Mouse (Mus musculus): ENCODE results near the gene Rpp38. TPM values are rescaled to one million over a fixed set of nuclear protein-coding genes. Genes with fewer than 3 reads are reported as not detected.
A peak's percentile ranks its signal among the peaks of the same experiment; 100 is the strongest.

Rpp38 gene
- polyA plus RNA-seq, 1 experiment from 2014 or later = 25.6 TPM

GRCm38 (mm10) chr2:3305426-3306025 is 26.9 kb downstream of the Rpp38 start:
- Histone ChIP-seq H3K4me1 (ENCODE audit: control insufficient read depth, insufficient read depth, low read length) (no peaks in the 10 kb centered on the region), H3K4me2 (no peak overlapping the region), H3K27me3 (ENCODE audit: control insufficient read depth, insufficient read depth, low read length) (no peaks in the 10 kb centered on the region), H3K9ac (ENCODE audit: low read length) (no peak overlapping the region), H3K36me3 (ENCODE audit: control insufficient read depth, insufficient read depth, low read length) (peaks cover 3% of the 10 kb centered on the region; the same call in 1 of the 2 replicates), H3K9me3 (ENCODE audit: control insufficient read depth, low read length) (no peaks in the 10 kb centered on the region), H3K27ac (ENCODE audit: low read depth, low read length) (no peak overlapping the region), H3K4me3 (ENCODE audit: low read depth, low read length) (no peak overlapping the region)
- DNase-seq (ENCODE audit: low spot score, missing footprints) (no peak), ATAC-seq (ENCODE audit: low FRiP score) (no peak)
- 89% methylated on average over 3 of the region's 3 CpGs for WGBS

DNA sequence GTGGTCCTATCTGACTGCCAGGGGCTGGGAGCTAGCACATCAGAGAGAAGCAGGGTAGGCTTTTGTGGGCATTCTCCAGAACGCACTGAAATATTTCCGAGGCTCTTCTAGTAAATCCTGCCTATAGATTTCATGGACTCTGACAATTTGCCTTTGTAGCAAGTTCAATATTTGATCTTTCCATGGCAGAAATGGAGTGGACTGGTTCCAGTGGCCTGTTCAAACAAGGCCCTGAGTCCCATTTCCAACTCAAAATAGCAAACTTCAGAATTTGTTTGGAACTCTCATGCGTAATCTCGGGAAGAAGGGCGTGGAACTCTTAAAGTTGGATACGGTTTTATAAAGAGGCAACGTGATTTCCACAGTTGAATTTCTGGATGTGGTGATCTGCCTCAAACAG is 36.6 kb downstream of the Rpp38 start:
- no peak overlapping the region for H3K4me3 ChIP-seq (ENCODE audit: low read depth, low read length)
- H3K27ac ChIP-seq (ENCODE audit: low read depth, low read length) = no peak overlapping the region
- 93% methylated on average over 7 of the region's 7 CpGs for WGBS
- no peak for ATAC-seq (ENCODE audit: low FRiP score)
- no peaks in the 10 kb centered on the region for H3K9me3 ChIP-seq (ENCODE audit: control insufficient read depth, low read length)
- DNase-seq (ENCODE audit: low spot score, missing footprints) = no peak
- no peak overlapping the region for H3K9ac ChIP-seq (ENCODE audit: low read length)
- no peaks in the 10 kb centered on the region for H3K36me3 ChIP-seq (ENCODE audit: control insufficient read depth, insufficient read depth, low read length)
- no peak overlapping the region for H3K4me2 ChIP-seq
- H3K27me3 ChIP-seq (ENCODE audit: control insufficient read depth, insufficient read depth, low read length) = no peaks in the 10 kb centered on the region
- H3K4me1 ChIP-seq (ENCODE audit: control insufficient read depth, insufficient read depth, low read length) = no peaks in the 10 kb centered on the region

- 88% methylated on average over 1 of the region's 1 CpGs for WGBS
- Histone ChIP-seq H3K27me3 (ENCODE audit: control insufficient read depth, insufficient read depth, low read length) (no peaks in the 10 kb centered on the region), H3K9ac (ENCODE audit: low read length) (no peak overlapping the region), H3K4me3 (ENCODE audit: low read depth, low read length) (no peak overlapping the region), H3K9me3 (ENCODE audit: control insufficient read depth, low read length) (no peaks in the 10 kb centered on the region), H3K4me2 (no peak overlapping the region), H3K27ac (ENCODE audit: low read depth, low read length) (no peak overlapping the region), H3K36me3 (ENCODE audit: control insufficient read depth, insufficient read depth, low read length) (no peaks in the 10 kb centered on the region), H3K4me1 (ENCODE audit: control insufficient read depth, insufficient read depth, low read length) (no peaks in the 10 kb centered on the region)
- ATAC-seq (ENCODE audit: low FRiP score) = no peak
- DNase-seq (ENCODE audit: low spot score, missing footprints) = no peak
These were observed 40.3 kb downstream of the Rpp38 start for GRCm38 (mm10) chr2:3292170-3292569.

DNA sequence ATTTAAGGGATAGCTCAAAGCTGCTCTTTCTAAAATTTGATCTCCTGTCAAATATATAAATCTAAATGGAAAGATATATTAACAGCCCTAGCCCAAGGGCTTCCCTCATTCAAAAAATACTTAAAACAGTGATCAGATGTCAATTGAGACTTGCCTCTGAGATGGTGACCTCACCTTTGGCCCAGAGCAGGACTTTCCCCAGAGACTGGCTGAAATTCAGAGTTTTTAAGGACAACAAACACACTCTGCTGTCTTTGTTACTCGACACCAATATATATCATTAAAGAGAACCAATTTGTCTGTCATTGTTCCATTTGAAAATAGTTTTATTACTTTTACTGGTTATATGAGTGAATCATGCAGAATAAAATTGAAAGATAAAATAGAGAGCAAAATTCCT is 42.9 kb downstream of the Rpp38 start:
- Histone ChIP-seq H3K9ac (ENCODE audit: low read length) (no peak overlapping the region), H3K27me3 (ENCODE audit: control insufficient read depth, insufficient read depth, low read length) (no peaks in the 10 kb centered on the region), H3K36me3 (ENCODE audit: control insufficient read depth, insufficient read depth, low read length) (no peaks in the 10 kb centered on the region), H3K9me3 (ENCODE audit: control insufficient read depth, low read length) (no peaks in the 10 kb centered on the region), H3K4me1 (ENCODE audit: control insufficient read depth, insufficient read depth, low read length) (peaks cover 7% of the 10 kb centered on the region; the same call in 1 of the 2 replicates), H3K4me3 (ENCODE audit: low read depth, low read length) (no peak overlapping the region), H3K4me2 (no peak overlapping the region), H3K27ac (ENCODE audit: low read depth, low read length) (no peak overlapping the region)
- 80% methylated on average over 1 of the region's 1 CpGs for WGBS
- no peak for DNase-seq (ENCODE audit: low spot score, missing footprints)
- no peak for ATAC-seq (ENCODE audit: low FRiP score)

DNA sequence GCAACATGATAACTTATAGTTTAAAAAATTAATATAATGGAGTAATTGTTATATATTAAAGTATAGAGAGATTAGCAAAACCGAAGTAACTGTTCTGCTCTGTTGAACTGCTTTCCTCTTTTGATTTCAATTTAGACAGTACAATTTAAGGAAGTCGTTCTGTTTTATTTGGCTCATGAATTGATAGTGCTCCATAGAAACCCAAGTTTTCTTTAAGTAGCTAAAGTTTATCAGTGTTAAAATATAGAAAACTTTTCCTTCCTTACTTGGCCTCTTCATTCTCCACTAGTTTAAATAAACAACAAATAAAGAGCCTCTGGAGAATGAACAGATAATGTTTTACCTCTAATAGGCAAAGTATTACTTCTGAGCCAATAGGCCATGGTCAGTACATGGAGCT is 46.2 kb downstream of the Rpp38 start:
- no peak for ATAC-seq (ENCODE audit: low FRiP score)
- H3K4me2 ChIP-seq = no peak overlapping the region

DNA sequence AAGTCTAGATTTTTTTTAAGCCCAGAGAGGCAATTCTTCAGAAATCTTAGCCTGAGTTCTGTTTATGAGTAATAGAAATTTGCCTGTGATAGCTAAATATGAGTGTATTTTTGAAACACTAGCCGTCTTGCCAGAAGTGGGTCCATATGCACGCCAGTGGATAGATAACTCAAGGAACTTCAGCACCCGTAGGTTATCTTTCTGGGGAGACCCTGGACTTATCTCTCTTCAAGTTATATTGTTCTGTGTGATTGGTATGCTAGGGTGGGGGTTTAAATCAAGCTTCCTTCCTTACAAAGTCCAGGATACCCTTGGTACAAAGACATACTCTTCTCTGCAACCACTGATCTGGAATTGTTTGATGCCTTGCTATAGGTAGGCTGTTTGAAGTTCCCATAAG is 46.7 kb downstream of the Rpp38 start:
- no peaks in the 10 kb centered on the region for H3K27me3 ChIP-seq (ENCODE audit: control insufficient read depth, insufficient read depth, low read length)
- WGBS = 82% methylated on average over 3 of the region's 3 CpGs
- H3K9me3 ChIP-seq (ENCODE audit: control insufficient read depth, low read length) = no peaks in the 10 kb centered on the region
- ATAC-seq (ENCODE audit: low FRiP score) (no peak), DNase-seq (ENCODE audit: low spot score, missing footprints) (no peak)
- H3K4me1 ChIP-seq (ENCODE audit: control insufficient read depth, insufficient read depth, low read length) = peaks cover 11% of the 10 kb centered on the region
- no peak overlapping the region for H3K4me3 ChIP-seq (ENCODE audit: low read depth, low read length)
- H3K27ac ChIP-seq (ENCODE audit: low read depth, low read length) = no peak overlapping the region
- no peak overlapping the region for H3K9ac ChIP-seq (ENCODE audit: low read length)
- peak overlapping the region; percentile 83 for H3K4me2 ChIP-seq
- H3K36me3 ChIP-seq (ENCODE audit: control insufficient read depth, insufficient read depth, low read length) = no peaks in the 10 kb centered on the region

More for the DNA sequence above, 46.2 kb downstream of the Rpp38 start:
- Histone ChIP-seq H3K27me3 (ENCODE audit: control insufficient read depth, insufficient read depth, low read length) (no peaks in the 10 kb centered on the region), H3K4me1 (ENCODE audit: control insufficient read depth, insufficient read depth, low read length) (peaks cover 11% of the 10 kb centered on the region), H3K4me3 (ENCODE audit: low read depth, low read length) (no peak overlapping the region), H3K9ac (ENCODE audit: low read length) (no peak overlapping the region), H3K9me3 (ENCODE audit: control insufficient read depth, low read length) (no peaks in the 10 kb centered on the region), H3K27ac (ENCODE audit: low read depth, low read length) (no peak overlapping the region), H3K36me3 (ENCODE audit: control insufficient read depth, insufficient read depth, low read length) (no peaks in the 10 kb centered on the region)
- whole genome bisulfite sequencing = 89% methylated on average over 2 of the region's 2 CpGs
- no peak for DNase-seq (ENCODE audit: low spot score, missing footprints)

DNA sequence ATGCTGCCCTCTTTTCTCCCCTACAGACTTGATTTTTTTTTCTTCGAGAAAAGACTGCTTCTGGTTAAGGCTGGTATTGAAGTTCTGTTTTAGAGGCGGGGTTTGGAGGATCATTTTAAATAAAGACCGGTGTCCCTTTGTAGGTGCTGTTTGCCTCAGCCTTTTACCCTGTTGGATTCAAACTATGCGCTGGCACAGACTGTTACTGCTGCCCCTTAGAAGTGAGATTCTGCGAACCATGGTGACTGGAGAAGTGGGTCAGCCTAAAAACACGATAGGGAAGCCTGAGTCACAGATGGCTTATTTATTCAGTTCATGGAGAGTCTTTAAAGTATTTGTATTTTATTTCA is 47.3 kb downstream of the Rpp38 start:
- Histone ChIP-seq H3K4me2 (peak overlapping the region; percentile 83), H3K4me3 (ENCODE audit: low read depth, low read length) (peak overlapping the region; percentile 61), H3K27me3 (ENCODE audit: control insufficient read depth, insufficient read depth, low read length) (no peaks in the 10 kb centered on the region), H3K36me3 (ENCODE audit: control insufficient read depth, insufficient read depth, low read length) (no peaks in the 10 kb centered on the region), H3K9ac (ENCODE audit: low read length) (peak overlapping the region; percentile 75), H3K27ac (ENCODE audit: low read depth, low read length) (no peak overlapping the region), H3K4me1 (ENCODE audit: control insufficient read depth, insufficient read depth, low read length) (peaks cover 11% of the 10 kb centered on the region), H3K9me3 (ENCODE audit: control insufficient read depth, low read length) (no peaks in the 10 kb centered on the region)
- WGBS = 2% methylated on average over 6 of the region's 6 CpGs
- ATAC-seq (ENCODE audit: low FRiP score) = no peak
- no peak for DNase-seq (ENCODE audit: low spot score, missing footprints)

DNA sequence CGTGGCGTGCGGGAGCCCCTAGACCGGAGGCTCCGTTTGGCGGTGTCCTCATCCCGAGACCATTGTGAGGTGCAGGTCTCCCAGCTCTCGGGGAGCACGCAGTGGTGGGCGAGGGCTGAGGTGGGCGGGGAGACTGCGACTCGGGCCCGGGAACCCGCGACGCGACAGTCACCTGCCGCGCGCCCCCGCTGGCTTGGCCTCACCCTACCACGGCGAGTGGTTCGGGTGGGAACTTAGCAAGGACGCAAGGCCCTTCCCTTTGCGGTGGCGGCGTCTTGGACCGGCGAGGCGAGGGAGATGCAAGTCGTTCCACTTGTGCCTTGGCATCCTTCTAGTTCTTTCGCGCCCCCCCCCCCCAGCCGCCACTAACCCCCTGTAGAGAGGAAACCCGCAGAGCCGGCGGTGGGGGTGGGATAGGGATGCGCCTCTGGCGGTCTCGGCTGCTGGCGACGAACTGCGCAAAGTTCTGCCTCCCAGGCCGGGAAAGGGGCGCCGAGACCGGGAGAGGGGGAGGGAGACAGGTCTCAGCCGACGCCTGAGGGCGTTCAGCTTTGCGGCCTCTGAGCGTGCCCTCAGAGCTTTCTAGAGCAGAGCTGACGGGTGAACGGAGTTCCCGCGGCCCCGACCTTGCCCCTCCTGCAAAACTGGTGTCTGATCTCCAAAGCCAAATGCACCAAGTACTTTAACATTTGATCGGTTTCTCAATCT is 47.8 kb downstream of the Rpp38 start:
- H3K27ac ChIP-seq (ENCODE audit: low read depth, low read length) = peak overlapping the region; percentile 69
- no peaks in the 10 kb centered on the region for H3K27me3 ChIP-seq (ENCODE audit: control insufficient read depth, insufficient read depth, low read length)
- WGBS = under 1% methylated on average over 60 of the region's 60 CpGs

DNA sequence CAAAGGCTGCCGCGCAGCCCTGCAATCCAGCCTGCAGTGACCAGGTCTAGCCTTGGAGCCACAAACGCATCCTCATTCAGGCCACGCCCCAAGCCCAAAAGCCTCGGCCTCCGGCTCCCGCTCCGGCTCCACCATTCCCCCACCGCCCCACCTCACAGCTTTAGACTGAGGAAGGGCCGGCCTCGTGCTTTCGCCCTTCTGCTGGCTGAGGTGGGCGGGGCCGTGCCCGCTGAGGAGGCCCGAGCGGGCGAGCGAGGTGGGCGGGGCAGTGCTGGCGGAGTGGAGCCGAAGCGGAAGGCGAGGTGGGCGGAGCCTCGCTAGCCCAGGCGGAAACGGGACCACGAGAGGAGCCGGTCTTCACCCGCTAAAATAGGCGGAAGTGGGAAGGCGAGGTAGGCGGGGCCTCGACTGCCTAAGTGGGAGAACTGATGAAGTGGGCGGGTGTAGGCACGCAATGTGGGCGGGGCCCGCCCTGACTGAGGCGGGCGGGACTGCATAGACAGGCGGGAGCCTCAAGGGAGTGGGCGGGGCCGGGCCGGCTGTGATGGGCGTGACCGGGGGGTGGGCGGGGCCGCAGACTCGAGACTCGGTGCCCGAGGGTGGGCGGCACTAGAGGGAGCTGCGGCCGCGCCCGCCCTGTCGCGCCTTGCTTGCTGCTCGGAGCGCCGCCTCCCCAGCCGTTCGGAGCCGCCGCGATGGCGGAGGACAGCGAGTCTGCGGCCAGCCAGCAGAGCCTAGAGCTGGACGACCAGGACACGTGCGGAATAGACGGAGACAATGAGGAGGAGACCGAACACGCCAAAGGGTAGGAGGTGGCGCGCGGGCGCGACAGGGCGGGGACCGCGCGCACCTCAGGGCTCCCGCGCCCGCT is 48.6 kb downstream of the Rpp38 start, which contains the start of gene Nmt2:
Gene Nmt2 (plus strand): TSS at position 611 of the 871 bp plus-strand sequence.
- Histone ChIP-seq H3K4me1 (ENCODE audit: control insufficient read depth, insufficient read depth, low read length) (peaks cover 11% of the 10 kb centered on the region), H3K36me3 (ENCODE audit: control insufficient read depth, insufficient read depth, low read length) (no peaks in the 10 kb centered on the region), H3K4me2 (peak within 1 kb of the TSS; percentile 83), H3K9ac (ENCODE audit: low read length) (peak within 1 kb of the TSS; percentile 75), H3K4me3 (ENCODE audit: low read depth, low read length) (peak within 1 kb of the TSS; percentile 61), H3K9me3 (ENCODE audit: control insufficient read depth, low read length) (no peaks in the 10 kb centered on the region), H3K27me3 (ENCODE audit: control insufficient read depth, insufficient read depth, low read length) (no peaks in the 10 kb centered on the region), H3K27ac (ENCODE audit: low read depth, low read length) (peak within 1 kb of the TSS; percentile 69)
- peak; percentile 97 for ATAC-seq (ENCODE audit: low FRiP score)
- under 1% methylated on average over 81 of the region's 88 CpGs for WGBS
- DNase-seq (ENCODE audit: low spot score, missing footprints) = peak; percentile 100

More for the DNA sequence above, 47.8 kb downstream of the Rpp38 start:
- Histone ChIP-seq H3K36me3 (ENCODE audit: control insufficient read depth, insufficient read depth, low read length) (no peaks in the 10 kb centered on the region), H3K9me3 (ENCODE audit: control insufficient read depth, low read length) (no peaks in the 10 kb centered on the region), H3K9ac (ENCODE audit: low read length) (peak overlapping the region; percentile 75), H3K4me3 (ENCODE audit: low read depth, low read length) (peak overlapping the region; percentile 61), H3K4me2 (peak overlapping the region; percentile 83), H3K4me1 (ENCODE audit: control insufficient read depth, insufficient read depth, low read length) (peaks cover 11% of the 10 kb centered on the region)
- peak; percentile 96 for DNase-seq (ENCODE audit: low spot score, missing footprints)
- ATAC-seq (ENCODE audit: low FRiP score) = peak; percentile 9

Data from midbrain, embryonic 11.5 days (tissue).